Mouse (Mus musculus) lung, embryonic 14.5 days (tissue): ENCODE data around the gene Clic4. TPM values are rescaled to one million over a fixed set of nuclear protein-coding genes. Genes with fewer than 3 reads are reported as not detected.

Source experiments
- ATAC-seq: fragments of 200-750 bp; cut with Nextera tagmentation; 2 replicates; pipeline ENCODE4 v1.8.0; 2017; ENCODE audit warnings: mild to moderate bottlenecking, moderate TSS enrichment, moderate library complexity; ENCODE audit not compliant: insufficient read depth
- DNase-seq: peaks from one replicate; pipeline ENCODE4 v3.0.0-alpha.2; 2015
- H3K27ac ChIP-seq: fragments of 300-500 bp; sonication (generic); 2 replicates; pipeline ENCODE4 v1.5.1; 2014; ENCODE audit warnings: low read depth, mild to moderate bottlenecking, moderate library complexity
- H3K27me3 ChIP-seq: fragments of 300-500 bp; sonication (generic); 2 replicates; pipeline ENCODE4 v1.6.1; 2014; ENCODE audit warnings: low read length, control low read depth; ENCODE audit not compliant: insufficient read depth
- H3K36me3 ChIP-seq: fragments of 300-500 bp; sonication (generic); 2 replicates; pipeline ENCODE4 v1.6.1; 2014; ENCODE audit warnings: control low read depth; ENCODE audit not compliant: insufficient read depth
- H3K4me1 ChIP-seq: fragments of 300-500 bp; sonication (generic); 2 replicates; pipeline ENCODE4 v1.6.1; 2014; ENCODE audit warnings: antibody characterized with exemption, control low read depth; ENCODE audit not compliant: insufficient read depth
- H3K4me2 ChIP-seq: fragments of 300-500 bp; sonication (generic); 2 replicates; pipeline ENCODE4 v1.6.1; 2014; ENCODE audit warnings: mild to moderate bottlenecking
- H3K4me3 ChIP-seq: fragments of 300-500 bp; sonication (generic); 2 replicates; pipeline ENCODE4 v1.5.1; 2014; ENCODE audit warnings: low read depth, low read length
- H3K9ac ChIP-seq: fragments of 300-500 bp; sonication (generic); 2 replicates; pipeline ENCODE4 v1.6.1; 2014
- H3K9me3 ChIP-seq: fragments of 300-500 bp; sonication (generic); 2 replicates; pipeline ENCODE4 v1.6.1; 2016; ENCODE audit warnings: low read depth, low read length, control low read depth
- CTCF ChIP-seq: IDR thresholded peaks from 2 replicates; pipeline ENCODE4 v1.5.1; 2016; ENCODE audit warnings: antibody characterized with exemption, low read depth
- WGBS: fragments of 180-500 bp; shearing (Covaris S2); extraction: QIAGEN DNeasy Blood & Tissue Kit; methylation state at CpG from one replicate; pipeline ENCODE4 v1.1.7; 2014; 5-methylcytosine and 5-hydroxymethylcytosine counted together
- polyA plus RNA-seq: library from polyadenylated mRNA; unstranded; fragments of >200 nt; fragmentation: Nextera tagmentation; extraction: Ambion mirVana; gene quantifications from 2 replicates; pipeline ENCODE4 v1.2.1, GENCODE M21; 2014

Clic4 gene
- polyA plus RNA-seq, 1 experiment from 2014 or later, result 133 TPM

GRCm38 (mm10) chr4:135177568-135177967 lies 95.0 kb downstream of the Clic4 start:
- H3K4me1 ChIP-seq, result peaks cover 7% of the 10 kb centered on the region
- no peaks in the 10 kb centered on the region for H3K9me3 ChIP-seq
- H3K9ac ChIP-seq, result no peak overlapping the region
- TF ChIP-seq CTCF, result no peak
- H3K27me3 ChIP-seq, result peaks cover 10% of the 10 kb centered on the region; the same call in 1 of the 2 replicates
- ATAC-seq, result no peak
- no peak overlapping the region for H3K27ac ChIP-seq
- no peaks in the 10 kb centered on the region for H3K36me3 ChIP-seq
- no peak for DNase-seq
- no peak overlapping the region for H3K4me3 ChIP-seq
- H3K4me2 ChIP-seq, result no peak overlapping the region

- peak overlapping the region; percentile 60 for H3K4me2 ChIP-seq
- H3K4me1 ChIP-seq, result peaks cover 7% of the 10 kb centered on the region
- H3K9me3 ChIP-seq, result no peaks in the 10 kb centered on the region
- peak; percentile 73 for DNase-seq
- peak overlapping the region; percentile 26 for H3K4me3 ChIP-seq
- ATAC-seq, result peak; percentile 48
- no peak overlapping the region for H3K27ac ChIP-seq
- 6% methylated on average over 38 of the region's 38 CpGs for WGBS
- H3K27me3 ChIP-seq, result peaks cover 10% of the 10 kb centered on the region; the same call in 1 of the 2 replicates
- H3K36me3 ChIP-seq, result no peaks in the 10 kb centered on the region
- peak overlapping the region; percentile 38 for H3K9ac ChIP-seq
- no peak for TF ChIP-seq CTCF
Measured at GRCm38 (mm10) chr4:135175406-135176120, 97.1 kb downstream of the Clic4 start.

- H3K4me1 ChIP-seq, result peaks cover 6% of the 10 kb centered on the region
- no peak for TF ChIP-seq CTCF
- no peak overlapping the region for H3K9ac ChIP-seq
- ATAC-seq (no peak), DNase-seq (no peak)
- H3K4me2 ChIP-seq, result no peak overlapping the region
- no peaks in the 10 kb centered on the region for H3K9me3 ChIP-seq
- WGBS, result 59% methylated on average over 12 of the region's 12 CpGs
- H3K27me3 ChIP-seq, result peaks cover 38% of the 10 kb centered on the region
- H3K36me3 ChIP-seq, result no peaks in the 10 kb centered on the region
- no peak overlapping the region for H3K27ac ChIP-seq
- H3K4me3 ChIP-seq, result no peak overlapping the region
Measured at GRCm38 (mm10) chr4:135171304-135171875, 101.2 kb downstream of the Clic4 start.

DNA sequence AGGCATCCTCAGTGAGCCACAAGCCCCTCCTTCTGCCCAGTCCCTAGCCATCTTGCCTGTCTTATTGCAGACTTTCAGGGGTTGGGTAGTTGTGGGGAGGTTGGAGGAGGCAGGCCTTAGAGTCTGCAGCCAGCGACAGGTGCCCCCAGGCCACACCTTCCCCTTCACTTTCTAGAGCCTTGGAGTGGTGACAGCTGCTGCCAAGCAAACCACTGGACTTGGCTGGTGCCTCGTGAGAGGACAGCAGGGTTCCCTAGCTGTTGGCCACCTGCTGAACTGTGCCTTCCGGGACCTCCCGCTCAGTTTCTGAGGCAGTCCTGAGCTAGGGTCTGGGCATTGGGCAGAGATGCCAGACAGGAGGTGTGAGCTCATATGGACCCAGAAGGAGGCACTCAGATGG lies 103.1 kb downstream of the Clic4 start:
- 54% methylated on average over 4 of the region's 4 CpGs for WGBS
- H3K4me2 ChIP-seq, result no peak overlapping the region
- H3K36me3 ChIP-seq, result no peaks in the 10 kb centered on the region
- no peak for ATAC-seq
- peaks cover 5% of the 10 kb centered on the region for H3K4me1 ChIP-seq
- DNase-seq, result no peak
- H3K4me3 ChIP-seq, result no peak overlapping the region
- peaks cover 38% of the 10 kb centered on the region for H3K27me3 ChIP-seq
- no peak for TF ChIP-seq CTCF
- no peak overlapping the region for H3K27ac ChIP-seq
- H3K9me3 ChIP-seq, result no peaks in the 10 kb centered on the region
- no peak overlapping the region for H3K9ac ChIP-seq

GRCm38 (mm10) chr4:135169096-135169495 lies 103.5 kb downstream of the Clic4 start:
- Histone ChIP-seq H3K36me3 (no peaks in the 10 kb centered on the region), H3K9ac (no peak overlapping the region), H3K4me2 (no peak overlapping the region), H3K27ac (no peak overlapping the region), H3K27me3 (peaks cover 38% of the 10 kb centered on the region), H3K4me3 (no peak overlapping the region), H3K9me3 (no peaks in the 10 kb centered on the region), H3K4me1 (peaks cover 5% of the 10 kb centered on the region)
- ATAC-seq (no peak), DNase-seq (no peak)
- TF ChIP-seq CTCF, result no peak
- 80% methylated on average over 10 of the region's 10 CpGs for WGBS

- H3K9me3 ChIP-seq, result no peaks in the 10 kb centered on the region
- no peak overlapping the region for H3K4me3 ChIP-seq
- no peak overlapping the region for H3K27ac ChIP-seq
- no peak for TF ChIP-seq CTCF
- DNase-seq, result no peak
- no peak for ATAC-seq
- H3K4me1 ChIP-seq, result peaks cover 5% of the 10 kb centered on the region
- peaks cover 38% of the 10 kb centered on the region for H3K27me3 ChIP-seq
- no peaks in the 10 kb centered on the region for H3K36me3 ChIP-seq
- 62% methylated on average over 7 of the region's 7 CpGs for WGBS
- H3K4me2 ChIP-seq, result no peak overlapping the region
- H3K9ac ChIP-seq, result no peak overlapping the region
Measured at GRCm38 (mm10) chr4:135167816-135168527, 104.6 kb downstream of the Clic4 start.
